Mouse (Mus musculus) MEL (cell line): ENCODE results near the gene Grpel1. TPM values are rescaled to one million over a fixed set of nuclear protein-coding genes. Genes with fewer than 3 reads are reported as not detected.
A peak's percentile ranks its signal among the peaks of the same experiment; 100 is the strongest.

Experiments
- DNase-seq: peaks from one replicate; pipeline ENCODE4 v3.0.0; 2011; ENCODE audit warnings: low read depth, low spot score
- H3K27ac ChIP-seq: 2 replicates; pipeline ENCODE4 v1.5.1; 2012; ENCODE audit warnings: low read depth, mild to moderate bottlenecking, control low read depth, low read length, moderate library complexity; ENCODE audit not compliant: control insufficient read depth
- H3K27me3 ChIP-seq, 2 experiments: fragments of 150-350 bp in 1 of 2; sonication (generic) in 1 of 2; 2 replicates each; pipeline ENCODE4 v1.6.1; 2012; ENCODE audit warnings: low read length in 2 of 2, mild to moderate bottlenecking in 2 of 2, improper control_type of control experiment in 1 of 2, moderate library complexity in 1 of 2; ENCODE audit not compliant: insufficient read depth in 2 of 2, control insufficient read depth in 1 of 2
- H3K36me3 ChIP-seq, 2 experiments: 2 replicates each; pipeline ENCODE4 v1.6.1; 2012 to 2014; ENCODE audit warnings: low read length in 2 of 2, improper control_type of control experiment in 1 of 2, inconsistent platforms in 1 of 2, mild to moderate bottlenecking in 1 of 2; ENCODE audit not compliant: insufficient read depth in 2 of 2, control insufficient read depth in 1 of 2
- H3K4me1 ChIP-seq, 2 experiments: fragments of 150-350 bp in 1 of 2; sonication (generic) in 1 of 2; 2 replicates each; pipeline ENCODE4 v1.6.1; 2012; ENCODE audit warnings: low read length in 2 of 2, improper control_type of control experiment in 1 of 2, mild to moderate bottlenecking in 1 of 2; ENCODE audit not compliant: insufficient read depth in 2 of 2, control insufficient read depth in 1 of 2
- H3K4me3 ChIP-seq, 2 experiments: fragments of 150-350 bp in 1 of 2; sonication (generic) in 1 of 2; 2 replicates each; pipeline ENCODE4 v1.5.1; 2012; ENCODE audit warnings: low read depth in 2 of 2, low read length in 2 of 2, mild to moderate bottlenecking in 2 of 2, moderate library complexity in 2 of 2, control low read depth in 1 of 2, improper control_type of control experiment in 1 of 2; ENCODE audit not compliant: control insufficient read depth in 1 of 2, insufficient read depth in 1 of 2
- H3K79me2 ChIP-seq: 2 replicates; pipeline ENCODE4 v1.6.1; 2012; ENCODE audit warnings: mild to moderate bottlenecking, low read length, moderate library complexity; ENCODE audit not compliant: control insufficient read depth, poor library complexity, insufficient read depth
- H3K9ac ChIP-seq: 2 replicates; pipeline ENCODE4 v1.6.1; 2012; ENCODE audit warnings: low read depth, mild to moderate bottlenecking, control low read depth, low read length, moderate library complexity; ENCODE audit not compliant: control insufficient read depth, poor library complexity, severe bottlenecking
- H3K9me3 ChIP-seq: fragments of 150-350 bp; sonication (generic); replicated peaks from 2 replicates; pipeline ENCODE4 v1.6.1; 2012; ENCODE audit warnings: mild to moderate bottlenecking, low read length, improper control_type of control experiment, moderate library complexity; ENCODE audit not compliant: insufficient read depth
- BHLHE40 ChIP-seq: IDR thresholded peaks from 2 replicates; pipeline ENCODE4 v1.6.1; 2012; ENCODE audit warnings: low read depth, mild to moderate bottlenecking, inconsistent platforms, low read length, improper control_type of control experiment, borderline replicate concordance
- CHD1 ChIP-seq: IDR thresholded peaks from 2 replicates; pipeline ENCODE4 v1.6.1; 2012; ENCODE audit warnings: low read depth, mild to moderate bottlenecking, inconsistent platforms, low read length, improper control_type of control experiment
- CHD2 ChIP-seq: IDR thresholded peaks from 2 replicates; pipeline ENCODE4 v1.6.1; 2011; ENCODE audit warnings: low read length, improper control_type of control experiment
- CTCF ChIP-seq, 3 experiments: IDR thresholded peaks in 2 of 3; conservative IDR thresholded peaks in 1 of 3; 2 replicates each; pipeline ENCODE4 v1.5.1; 2011 to 2012; ENCODE audit warnings: low read length in 3 of 3, low read depth in 2 of 3, mild to moderate bottlenecking in 2 of 3, improper control_type of control experiment in 1 of 3, inconsistent platforms in 1 of 3, mixed read lengths in 1 of 3, moderate library complexity in 1 of 3; ENCODE audit not compliant: control insufficient read depth in 1 of 3, insufficient read depth in 1 of 3, poor library complexity in 1 of 3, severe bottlenecking in 1 of 3
- E2F4 ChIP-seq: IDR thresholded peaks from 2 replicates; pipeline ENCODE4 v1.6.1; 2011; ENCODE audit warnings: low read depth, low read length, improper control_type of control experiment, borderline replicate concordance
- ELF1 ChIP-seq: IDR thresholded peaks from 2 replicates; pipeline ENCODE4 v1.6.1; 2014; ENCODE audit warnings: low read depth, mild to moderate bottlenecking, inconsistent platforms, low read length, improper control_type of control experiment, moderate library complexity
- EP300 ChIP-seq, 2 experiments: IDR thresholded peaks; 2 replicates each; pipeline ENCODE4 v1.6.1; 2011; ENCODE audit warnings: improper control_type of control experiment in 2 of 2, low read length in 2 of 2, low read depth in 1 of 2, mild to moderate bottlenecking in 1 of 2
- ETS1 ChIP-seq: IDR thresholded peaks from 2 replicates; pipeline ENCODE4 v1.6.1; 2012; ENCODE audit warnings: low read depth, mild to moderate bottlenecking, inconsistent platforms, low read length, improper control_type of control experiment, moderate library complexity
- GABPA ChIP-seq: IDR thresholded peaks from 2 replicates; pipeline ENCODE4 v1.6.1; 2012; ENCODE audit warnings: low read depth, mild to moderate bottlenecking, inconsistent platforms, low read length, improper control_type of control experiment, moderate library complexity
- GATA1 ChIP-seq: IDR thresholded peaks from 2 replicates; pipeline ENCODE4 v1.6.1; 2011; ENCODE audit warnings: low read depth, low read length, improper control_type of control experiment
- HCFC1 ChIP-seq: IDR thresholded peaks from 2 replicates; pipeline ENCODE4 v1.6.1; 2012; ENCODE audit warnings: low read depth, mild to moderate bottlenecking, inconsistent platforms, low read length, improper control_type of control experiment, moderate library complexity
- JUND ChIP-seq: IDR thresholded peaks from 2 replicates; pipeline ENCODE4 v1.6.1; 2011; ENCODE audit warnings: low read depth, mild to moderate bottlenecking, improper control_type of control experiment, low read length
- KAT2A ChIP-seq: conservative IDR thresholded peaks from 2 replicates; pipeline ENCODE4 v1.6.1; 2012; ENCODE audit warnings: low read depth, low read length, improper control_type of control experiment, inconsistent platforms
- MAFK ChIP-seq: IDR thresholded peaks from 2 replicates; pipeline ENCODE4 v1.6.1; 2011; ENCODE audit warnings: low read depth, mild to moderate bottlenecking, low read length, improper control_type of control experiment, borderline replicate concordance
- MAX ChIP-seq: IDR thresholded peaks from 2 replicates; pipeline ENCODE4 v1.6.1; 2011; ENCODE audit warnings: low read length, improper control_type of control experiment
- MAZ ChIP-seq: IDR thresholded peaks from 2 replicates; pipeline ENCODE4 v1.6.1; 2012; ENCODE audit warnings: low read depth, mild to moderate bottlenecking, inconsistent platforms, low read length, improper control_type of control experiment
- MEF2A ChIP-seq: IDR thresholded peaks from 2 replicates; pipeline ENCODE4 v1.6.1; 2014; ENCODE audit warnings: low read depth, mild to moderate bottlenecking, inconsistent platforms, low read length, improper control_type of control experiment; ENCODE audit not compliant: poor library complexity, insufficient replicate concordance, severe bottlenecking; ENCODE audit errors: extremely low read depth
- MXI1 ChIP-seq: IDR thresholded peaks from 2 replicates; pipeline ENCODE4 v1.6.1; 2011; ENCODE audit warnings: mild to moderate bottlenecking, low read depth, low read length, improper control_type of control experiment
- MYB ChIP-seq: IDR thresholded peaks from 2 replicates; pipeline ENCODE4 v1.6.1; 2011; ENCODE audit warnings: mild to moderate bottlenecking, low read depth, low read length, improper control_type of control experiment
- NELFE ChIP-seq: IDR thresholded peaks from 2 replicates; pipeline ENCODE4 v1.6.1; 2011; ENCODE audit warnings: low read depth, low read length, improper control_type of control experiment
- NRF1 ChIP-seq: IDR thresholded peaks from 2 replicates; pipeline ENCODE4 v1.6.1; 2014; ENCODE audit warnings: low read depth, mild to moderate bottlenecking, inconsistent platforms, low read length, improper control_type of control experiment, moderate library complexity; ENCODE audit not compliant: poor library complexity, insufficient read depth, severe bottlenecking
- POLR2A ChIP-seq, 2 experiments: IDR thresholded peaks; 2 replicates each; pipeline ENCODE4 v1.6.1; 2011 to 2012; ENCODE audit warnings: low read length in 2 of 2, mild to moderate bottlenecking in 2 of 2, control low read depth in 1 of 2, improper control_type of control experiment in 1 of 2, low read depth in 1 of 2, moderate library complexity in 1 of 2; ENCODE audit not compliant: control insufficient read depth in 1 of 2, insufficient read depth in 1 of 2, poor library complexity in 1 of 2
- POLR2AphosphoS2 ChIP-seq: IDR thresholded peaks from 2 replicates; pipeline ENCODE4 v1.6.1; 2011; ENCODE audit warnings: low read length, improper control_type of control experiment
- POLR2AphosphoS5 ChIP-seq: IDR thresholded peaks from 2 replicates; pipeline ENCODE4 v1.6.1; 2012; ENCODE audit warnings: low read depth, borderline replicate concordance, mild to moderate bottlenecking, inconsistent platforms, low read length, moderate library complexity, mixed read lengths
- RAD21 ChIP-seq: IDR thresholded peaks from 2 replicates; pipeline ENCODE4 v1.6.1; 2011; ENCODE audit warnings: mild to moderate bottlenecking, low read depth, low read length, improper control_type of control experiment
- RCOR1 ChIP-seq: IDR thresholded peaks from 2 replicates; pipeline ENCODE4 v1.6.1; 2012; ENCODE audit warnings: low read depth, mild to moderate bottlenecking, inconsistent platforms, low read length, improper control_type of control experiment
- SIN3A ChIP-seq: IDR thresholded peaks from 2 replicates; pipeline ENCODE4 v1.6.1; 2012; ENCODE audit warnings: low read length, improper control_type of control experiment, inconsistent platforms
- SMC3 ChIP-seq: IDR thresholded peaks from 2 replicates; pipeline ENCODE4 v1.6.1; 2011; ENCODE audit warnings: low read depth, low read length, improper control_type of control experiment
- TAL1 ChIP-seq: IDR thresholded peaks from 2 replicates; pipeline ENCODE4 v1.6.1; 2012; ENCODE audit warnings: mild to moderate bottlenecking, inconsistent platforms, low read length, moderate library complexity, mixed read lengths
- TBP ChIP-seq: IDR thresholded peaks from 2 replicates; pipeline ENCODE4 v1.8.0; 2011; ENCODE audit warnings: low read depth, low read length, improper control_type of control experiment
- TCF12 ChIP-seq: IDR thresholded peaks from 2 replicates; pipeline ENCODE4 v1.6.1; 2014; ENCODE audit warnings: low read depth, mild to moderate bottlenecking, inconsistent platforms, low read length, improper control_type of control experiment, moderate library complexity
- UBTF ChIP-seq: IDR thresholded peaks from 2 replicates; pipeline ENCODE4 v1.6.1; 2012; ENCODE audit warnings: low read depth, mild to moderate bottlenecking, inconsistent platforms, low read length, improper control_type of control experiment, moderate library complexity, borderline replicate concordance; ENCODE audit not compliant: insufficient read depth
- USF1 ChIP-seq: IDR thresholded peaks from 2 replicates; pipeline ENCODE4 v1.6.1; 2014; ENCODE audit warnings: low read depth, mild to moderate bottlenecking, inconsistent platforms, low read length, improper control_type of control experiment, moderate library complexity
- USF2 ChIP-seq, 2 experiments: IDR thresholded peaks; 2 replicates each; pipeline ENCODE4 v1.6.1; 2011 to 2012; ENCODE audit warnings: improper control_type of control experiment in 2 of 2, low read length in 2 of 2, borderline replicate concordance in 1 of 2, inconsistent platforms in 1 of 2, low read depth in 1 of 2, mild to moderate bottlenecking in 1 of 2; ENCODE audit not compliant: insufficient read depth in 1 of 2
- ZC3H11A ChIP-seq: IDR thresholded peaks from 2 replicates; pipeline ENCODE4 v1.6.1; 2012; ENCODE audit warnings: low read depth, mild to moderate bottlenecking, inconsistent platforms, low read length, improper control_type of control experiment
- ZKSCAN1 ChIP-seq: IDR thresholded peaks from 2 replicates; pipeline ENCODE4 v1.6.1; 2012; ENCODE audit warnings: low read depth, mild to moderate bottlenecking, inconsistent platforms, low read length, improper control_type of control experiment, moderate library complexity
- ZMIZ1 ChIP-seq: IDR thresholded peaks from 2 replicates; pipeline ENCODE4 v1.6.1; 2012; ENCODE audit warnings: low read depth, mild to moderate bottlenecking, inconsistent platforms, low read length, improper control_type of control experiment, moderate library complexity
- ZNF384 ChIP-seq: IDR thresholded peaks from 2 replicates; pipeline ENCODE4 v1.6.1; 2012; ENCODE audit warnings: low read depth, mild to moderate bottlenecking, inconsistent platforms, low read length, improper control_type of control experiment
- polyA plus RNA-seq, 2 experiments: library from polyadenylated mRNA; stranded (reverse) in 1 of 2; unstranded in 1 of 2; fragments of >175 nt in 1 of 2; fragments of >200 nt in 1 of 2; gene quantifications; 2 replicates each; pipeline versions ENCODE4 v1.2.1 to v1.2.4; 2012; ENCODE audit warnings: low replicate concordance in 2 of 2, low read depth in 1 of 2; ENCODE audit not compliant: insufficient read length in 2 of 2, insufficient read depth in 1 of 2, missing spikeins in 1 of 2
- total RNA-seq: library from RNA; depleted of rRNA; stranded (reverse); fragments of 300-350 nt; gene quantifications from 2 replicates; pipeline ENCODE4 v1.2.3, GENCODE M21; 2012

Gene Grpel1
- total and polyA plus RNA-seq, 3 experiments, result 41.1 to 87.4 (median 75.7) TPM

- Histone ChIP-seq H3K4me3 (no peak overlapping the region), H3K27me3 (no peaks in the 10 kb centered on the region), H3K9ac (no peak overlapping the region; the same call in 1 of the 2 replicates), H3K4me1 (peaks cover 12 to 23% of the 10 kb centered on the region in 2 experiments), H3K36me3 (peaks cover 3 to 21% of the 10 kb centered on the region in 2 experiments), H3K27ac (peak overlapping the region; percentile 81), H3K79me2 (no peaks in the 10 kb centered on the region), H3K9me3 (no peaks in the 10 kb centered on the region)
- peak; percentile 85 for DNase-seq
- no peak for TF ChIP-seq USF2 (IDR thresholded peaks at IDR 0.05; ENCODE audit: borderline replicate concordance in 1 of 2, insufficient read depth in 1 of 2, low read depth in 1 of 2, low read length in 2 of 2)
- peak; percentile 91 for TF ChIP-seq SIN3A
- no peak for TF ChIP-seq MAFK
- TF ChIP-seq GABPA, result no peak
- no peak for TF ChIP-seq MYB
- TF ChIP-seq POLR2A (IDR thresholded peaks at IDR 0.05; ENCODE audit: control insufficient read depth in 1 of 2, insufficient read depth in 1 of 2, low read depth in 1 of 2, low read length in 2 of 2, poor library complexity in 1 of 2), result no peak
- no peak; the same call in 1 of the 2 replicates for TF ChIP-seq KAT2A
- TF ChIP-seq ZKSCAN1, result no peak
- TF ChIP-seq UBTF, result no peak
- no peak for TF ChIP-seq HCFC1
- no peak for TF ChIP-seq NRF1
- TF ChIP-seq POLR2AphosphoS2, result no peak
- TF ChIP-seq MEF2A, result no peak
- TF ChIP-seq BHLHE40, result peak; percentile 61; the same call in 1 of the 2 replicates
- peak; percentile 36 for TF ChIP-seq MAX
- no peak for TF ChIP-seq JUND
- TF ChIP-seq ELF1, result no peak
- peak; percentile 77; the same call in 1 of the 2 replicates for TF ChIP-seq MXI1
- TF ChIP-seq TAL1, result no peak; the same call in 1 of the 2 replicates
- 0 out of 2 replicates have a peak, but pooled peaks have one; percentile 29 for TF ChIP-seq TBP
- no peak for TF ChIP-seq NELFE
- TF ChIP-seq USF1, result no peak
- TF ChIP-seq ZNF384, result peak; percentile 47
- TF ChIP-seq ETS1, result peak; percentile 98
- TF ChIP-seq ZMIZ1, result no peak
- TF ChIP-seq RCOR1, result peak; percentile 77
- TF ChIP-seq ZC3H11A, result no peak
- TF ChIP-seq TCF12, result peak; percentile 85
- no peak for TF ChIP-seq POLR2AphosphoS5
- TF ChIP-seq RAD21, result no peak
- peak; percentile 72 for TF ChIP-seq GATA1
- TF ChIP-seq EP300 (IDR thresholded peaks at IDR 0.05; ENCODE audit: low read depth in 1 of 2, low read length in 2 of 2), result peak; percentile 76 to 85
- TF ChIP-seq CHD1, result no peak
- TF ChIP-seq MAZ, result no peak
- no peak for TF ChIP-seq CTCF (IDR thresholded peaks at IDR 0.05 in 2 of 3, conservative IDR thresholded peaks at IDR 0.05 in 1 of 3; ENCODE audit: control insufficient read depth in 1 of 3, insufficient read depth in 1 of 3, low read depth in 2 of 3, low read length in 3 of 3, poor library complexity in 1 of 3, severe bottlenecking in 1 of 3)
- TF ChIP-seq E2F4, result no peak
- no peak for TF ChIP-seq CHD2
- TF ChIP-seq SMC3, result no peak
Observed at GRCm38 (mm10) chr5:36522782-36523181, 58.0 kb downstream of the Grpel1 start.
